Mouse (Mus musculus) Patski (cell line): ENCODE data around the gene Sh3pxd2a. TPM values are rescaled to one million over a fixed set of nuclear protein-coding genes. Genes with fewer than 3 reads are reported as not detected.

Experiments
- ATAC-seq: fragments of 100-300 bp; one replicate; pipeline ENCODE4 v1.8.0; 2021
- CTCF ChIA-PET: fragments of 350-600 bp; sonication (Branson Sonifier 250); formaldehyde crosslinking; loops from one replicate; lab custom pipeline; 2022; ENCODE audit warnings: inconsistent platforms; lab: Charles Lee
- POLR2A ChIA-PET: fragments of 350-600 bp; sonication (Branson Sonifier 250); formaldehyde crosslinking; loops from one replicate; lab custom pipeline; 2022; ENCODE audit warnings: antibody characterized with exemption, inconsistent platforms; lab: Charles Lee
- DNase-seq: peaks from one replicate; pipeline ENCODE4 v3.0.0-alpha.2; 2011; ENCODE audit warnings: low read depth, low spot score
- H3K27me3 ChIP-seq: fragments of 371-371 bp; one replicate; pipeline ENCODE4 v1.5.1; 2021
- CTCF ChIP-seq: fragments of 100-300 bp; IDR thresholded peaks from one replicate; pipeline ENCODE4 v1.5.1; 2021
- in situ Hi-C: fragments of 300-500 bp; cut with MboI; formaldehyde crosslinking; loops from 3 replicates; pipeline ENCODE4 v1.11.1; 2018; ENCODE audit warnings: low pct_unique_long_range_greater_than_20kb, mixed read lengths
- polyA plus RNA-seq: library from polyadenylated mRNA; unstranded; gene quantifications from one replicate; pipeline ENCODE4 v1.2.3, GENCODE M21; 2021

Gene Sh3pxd2a
- polyA plus RNA-seq, 1 experiment from 2014 or later: 37.3 TPM

- H3K27me3 ChIP-seq: no peaks in the 10 kb centered on the region
- CTCF ChIA-PET: no interaction called here
- DNase-seq: no peak
- POLR2A ChIA-PET: no interaction called here
- in situ Hi-C loops: no loop called here
- no peak for ATAC-seq
- TF ChIP-seq CTCF: no peak
These were observed 154.4 kb downstream of the Sh3pxd2a start for GRCm38 (mm10) chr19:47309824-47310223.

- ChIA-PET POLR2A (no interaction called here), CTCF (interaction anchor here (1.3 kb wide), 1 partner anchor 31 kb away, joined by 6 read pairs; no protein-coding TSS in a partner anchor)
- in situ Hi-C loops: no loop called here
- no peak for TF ChIP-seq CTCF
- ATAC-seq (no peak), DNase-seq (no peak)
- no peaks in the 10 kb centered on the region for H3K27me3 ChIP-seq
These were observed 157.3 kb downstream of the Sh3pxd2a start for GRCm38 (mm10) chr19:47306917-47307315.

GRCm38 (mm10) chr19:47306128-47306916, 157.9 kb downstream of the Sh3pxd2a start:
- no peak for DNase-seq
- ChIA-PET POLR2A (interaction anchor here (1.2 kb wide), 1 partner anchor 8 kb away, joined by 4 read pairs; no protein-coding TSS in a partner anchor), CTCF (interaction anchor here (1.1 to 1.3 kb wide), 2 partner anchors 31 to 90 kb away, joined by 3 to 6 read pairs; no protein-coding TSS in a partner anchor)
- no peaks in the 10 kb centered on the region for H3K27me3 ChIP-seq
- ATAC-seq: no peak
- in situ Hi-C loops: no loop called here
- no peak for TF ChIP-seq CTCF

GRCm38 (mm10) chr19:47305401-47305800, 158.8 kb downstream of the Sh3pxd2a start:
- no peak for ATAC-seq
- ChIA-PET POLR2A (interaction anchor here (1.2 kb wide), 1 partner anchor 9 kb away, joined by 4 read pairs; no protein-coding TSS in a partner anchor), CTCF (interaction anchor here (1.0 to 4.9 kb wide), 5 partner anchors 9 to 89 kb away, joined by 3 to 21 read pairs (median 3); no protein-coding TSS in a partner anchor)
- in situ Hi-C loops: no loop called here
- H3K27me3 ChIP-seq: no peaks in the 10 kb centered on the region
- DNase-seq: no peak
- TF ChIP-seq CTCF: no peak

GRCm38 (mm10) chr19:47304170-47304745, 159.9 kb downstream of the Sh3pxd2a start:
- ChIA-PET POLR2A (interaction anchor here (0.6 to 3.0 kb wide), 2 partner anchors 9 to 36 kb away, joined by 3 to 20 read pairs; no protein-coding TSS in a partner anchor), CTCF (interaction anchor here (1.1 to 4.9 kb wide), 3 partner anchors 10 to 34 kb away, joined by 3 to 21 read pairs (median 4); no protein-coding TSS in a partner anchor)
- ATAC-seq: no peak
- in situ Hi-C loops: no loop called here
- no peak for TF ChIP-seq CTCF
- no peaks in the 10 kb centered on the region for H3K27me3 ChIP-seq
- DNase-seq: no peak

GRCm38 (mm10) chr19:47303128-47303527, 161.1 kb downstream of the Sh3pxd2a start:
- no peak for ATAC-seq
- POLR2A ChIA-PET: interaction anchor here (1.4 to 3.0 kb wide), 2 partner anchors 11 to 34 kb away, joined by 4 to 20 read pairs; no protein-coding TSS in a partner anchor
- in situ Hi-C loops: no loop called here

GRCm38 (mm10) chr19:47302191-47302852, 161.9 kb downstream of the Sh3pxd2a start:
- DNase-seq: peak; percentile 89
- POLR2A ChIA-PET: interaction anchor here (1.4 to 3.0 kb wide), 2 partner anchors 11 to 35 kb away, joined by 4 to 20 read pairs; no protein-coding TSS in a partner anchor
- ATAC-seq: peak; percentile 84

More at GRCm38 (mm10) chr19:47303128-47303527, 161.1 kb downstream of the Sh3pxd2a start:
- H3K27me3 ChIP-seq: no peaks in the 10 kb centered on the region
- no peak for DNase-seq
- no peak for TF ChIP-seq CTCF
- CTCF ChIA-PET: interaction anchor here (0.9 to 4.9 kb wide), 2 partner anchors 11 to 35 kb away, joined by 3 to 21 read pairs; no protein-coding TSS in a partner anchor

GRCm38 (mm10) chr19:47301303-47302190, 162.7 kb downstream of the Sh3pxd2a start:
- DNase-seq (no peak), ATAC-seq (no peak)
- ChIA-PET CTCF (interaction anchor here (0.9 to 4.9 kb wide), 2 partner anchors 12 to 35 kb away, joined by 3 to 21 read pairs; no protein-coding TSS in a partner anchor), POLR2A (interaction anchor here (1.4 to 3.0 kb wide), 2 partner anchors 12 to 36 kb away, joined by 4 to 20 read pairs; no protein-coding TSS in a partner anchor)
- H3K27me3 ChIP-seq: no peaks in the 10 kb centered on the region
- in situ Hi-C loops: no loop called here
- TF ChIP-seq CTCF: no peak

More at GRCm38 (mm10) chr19:47302191-47302852, 161.9 kb downstream of the Sh3pxd2a start:
- no peak for TF ChIP-seq CTCF
- CTCF ChIA-PET: interaction anchor here (0.9 to 4.9 kb wide), 3 partner anchors 12 to 36 kb away, joined by 3 to 21 read pairs (median 3); no protein-coding TSS in a partner anchor
- in situ Hi-C loops: no loop called here
- no peaks in the 10 kb centered on the region for H3K27me3 ChIP-seq

GRCm38 (mm10) chr19:47298100-47298499, 166.1 kb downstream of the Sh3pxd2a start:
- CTCF ChIA-PET: interaction anchor here (0.9 kb wide), 1 partner anchor 29 kb away, joined by 3 read pairs; no protein-coding TSS in a partner anchor
- DNase-seq: no peak
- ATAC-seq: no peak
- in situ Hi-C loops: no loop called here
- no peak for TF ChIP-seq CTCF
- no peaks in the 10 kb centered on the region for H3K27me3 ChIP-seq
- POLR2A ChIA-PET: no interaction called here
